Mouse (Mus musculus) gastrocnemius, postnatal 25 days (tissue): ENCODE measurements around the gene Naga. TPM values are rescaled to one million over a fixed set of nuclear protein-coding genes. Genes with fewer than 3 reads are reported as not detected.
A peak's percentile ranks its signal among the peaks of the same experiment; 100 is the strongest.
"Not testable (repeated sequence)": the region's sequence is repeated elsewhere in the genome, so short reads cannot be mapped to it uniquely, and the experiment has no call there.

Experiments used
- DNase-seq: peaks from one replicate; pipeline ENCODE4 v3.0.0; 2022
- long read RNA-seq, 2 experiments: library from polyadenylated mRNA; stranded (forward); transcript quantifications; one replicate each; pipeline ENCODE4 v2.0.0; 2021
- total RNA-seq, 2 experiments: library from RNA; stranded (reverse); gene quantifications; 1 replicate in 1 of 2; 2 replicates in 1 of 2; pipeline ENCODE4 v1.2.3; 2021

Gene Naga
- total RNA-seq = 10 to 100 TPM; 13.1 to 15.0 TPM
- long read RNA-seq, experiment 1, partial matches to known transcripts = 2 of 5 reads
- long read RNA-seq, experiment 1, other reads (novel, unspliced or antisense) = 1 of 5 reads
- long read RNA-seq, experiment 2, transcript Naga-201 (10 exons, 1,913 nt) = major isoform, 5 of 10 reads
- long read RNA-seq, experiment 2, partial matches to known transcripts = 1 of 10 reads
- long read RNA-seq, experiment 2, other reads (novel, unspliced or antisense) = 4 of 10 reads

GRCm38 (mm10) chr15:82338593-82339112, at the start of gene Naga, which contains the start of the genes Pheta2 and Smdt1:
TSS of gene Naga (minus strand) at chr15:82338925.
TSS of gene Pheta2 (plus strand) at chr15:82338942.
TSS of gene Smdt1 (plus strand) at chr15:82338959.
- DNase-seq = peak; percentile 96

- DNase-seq = no peak
These were observed 47.0 kb upstream of the Naga start for GRCm38 (mm10) chr15:82385729-82386128.

GRCm38 (mm10) chr15:82382441-82382840, 43.7 kb upstream of the Naga start:
- no peak for DNase-seq

- DNase-seq = no peak
These were observed 42.0 kb upstream of the Naga start for GRCm38 (mm10) chr15:82380714-82381062.

GRCm38 (mm10) chr15:82379871-82380713, 41.4 kb upstream of the Naga start, which contains the start of gene Cyp2d22:
TSS of gene Cyp2d22 (minus strand) at chr15:82380260.
- peak; percentile 69 for DNase-seq

GRCm38 (mm10) chr15:82379511-82379870, 40.8 kb upstream of the Naga start:
- DNase-seq = no peak

GRCm38 (mm10) chr15:82378261-82379180, 39.8 kb upstream of the Naga start:
- peak; percentile 32 for DNase-seq

GRCm38 (mm10) chr15:82377701-82378100, 39.0 kb upstream of the Naga start:
- no peak for DNase-seq

- DNase-seq = peak; percentile 77
These were observed 37.8 kb upstream of the Naga start for GRCm38 (mm10) chr15:82376393-82377138.

- no peak for DNase-seq
These were observed 37.1 kb upstream of the Naga start for GRCm38 (mm10) chr15:82375855-82376254.

- DNase-seq = no peak
These were observed 35.7 kb upstream of the Naga start for GRCm38 (mm10) chr15:82374437-82374836.

- DNase-seq = no peak
These were observed 34.3 kb upstream of the Naga start for GRCm38 (mm10) chr15:82372991-82373390.

- DNase-seq = no peak
These were observed 33.7 kb upstream of the Naga start for GRCm38 (mm10) chr15:82372446-82372845.

- DNase-seq = no peak
These were observed 30.1 kb upstream of the Naga start for GRCm38 (mm10) chr15:82368851-82369250.

GRCm38 (mm10) chr15:82368146-82368545, 29.4 kb upstream of the Naga start:
- no peak for DNase-seq

GRCm38 (mm10) chr15:82364561-82364960, 25.8 kb upstream of the Naga start:
- DNase-seq = not testable (repeated sequence)

- not testable (repeated sequence) for DNase-seq
These were observed 25.1 kb upstream of the Naga start for GRCm38 (mm10) chr15:82363801-82364200.

- no peak for DNase-seq
These were observed 23.5 kb upstream of the Naga start for GRCm38 (mm10) chr15:82362234-82362633.

GRCm38 (mm10) chr15:82361459-82362018, 22.8 kb upstream of the Naga start:
- DNase-seq = peak; percentile 65

- DNase-seq = no peak
These were observed 19.9 kb upstream of the Naga start for GRCm38 (mm10) chr15:82358431-82359260.
